ENCODE assay signal across 23 mouse cellular contexts in the genomic region with DNA sequence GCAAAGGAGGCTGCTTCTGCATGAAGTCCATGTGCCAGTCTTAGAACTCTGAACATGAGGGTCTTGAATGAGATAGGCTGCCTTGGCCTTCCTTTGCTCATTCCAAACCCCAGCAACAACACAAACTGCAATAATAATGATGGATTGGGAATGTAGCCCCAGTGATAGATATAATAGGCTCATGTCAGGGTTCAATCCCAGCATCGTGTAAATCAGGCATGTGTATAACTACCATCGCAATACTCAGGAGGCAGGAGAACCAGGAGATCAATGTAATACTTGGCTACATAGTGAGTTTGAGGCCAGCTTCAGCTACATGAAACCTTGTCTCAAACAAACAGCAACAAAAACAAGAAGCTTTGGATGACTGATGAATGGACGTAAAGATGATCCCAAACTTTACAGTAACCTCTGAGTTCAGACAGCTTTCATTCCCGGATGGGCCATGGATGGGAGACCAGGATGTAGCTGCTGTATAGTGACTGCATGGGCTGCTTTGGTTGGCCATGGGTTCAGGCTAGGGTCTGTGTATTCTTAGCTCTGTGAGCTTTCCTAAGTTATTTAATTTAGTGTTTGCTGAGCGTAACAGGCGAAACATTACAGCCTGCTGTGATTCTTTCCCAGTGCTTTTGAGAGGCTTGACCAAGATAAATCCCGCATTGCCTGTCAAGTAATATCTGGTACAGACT.
"Had no signal": no experiment of that assay in that cellular context is flagged by ENCODE, and none has a peak within 500 bp of the region (broad histone marks: within the 10 kb centered on the region; RNA-seq: fewer than 3 reads in every experiment).

No protein-coding gene starts in this region.

- H3K4me3 ChIP-seq: heart, adult 2 months; heart, embryonic 13.5 days; heart, embryonic 15.5 days; hindbrain, embryonic 13.5 days; hindbrain, embryonic 15.5 days; limb, embryonic 13.5 days; limb, embryonic 15.5 days; liver, embryonic 12.5 days had no signal

- H3K27ac ChIP-seq: heart, adult 2 months; heart, embryonic 13.5 days; heart, embryonic 15.5 days; hindbrain, embryonic 13.5 days; hindbrain, embryonic 15.5 days; hindbrain, postnatal 0 days; limb, embryonic 13.5 days; limb, embryonic 15.5 days; liver, embryonic 12.5 days; liver, embryonic 14.5 days had no signal

- H3K36me3 ChIP-seq: heart, embryonic 13.5 days; heart, embryonic 15.5 days; hindbrain, embryonic 13.5 days; hindbrain, embryonic 15.5 days; limb, embryonic 13.5 days; limb, embryonic 15.5 days; liver, embryonic 12.5 days had no signal

- H3K27me3 ChIP-seq: heart, embryonic 13.5 days; hindbrain, embryonic 15.5 days had no signal

- H3K4me2 ChIP-seq: heart, embryonic 11.5 days; heart, embryonic 13.5 days; heart, embryonic 15.5 days; hindbrain, embryonic 13.5 days; hindbrain, embryonic 15.5 days; limb, embryonic 13.5 days; limb, embryonic 15.5 days; liver, embryonic 12.5 days had no signal

- H3K4me1 ChIP-seq: liver, embryonic 12.5 days had no signal

- H3K9me3 ChIP-seq: heart, embryonic 13.5 days; heart, embryonic 15.5 days; hindbrain, embryonic 13.5 days; hindbrain, embryonic 15.5 days; limb, embryonic 13.5 days; limb, embryonic 15.5 days; liver, embryonic 12.5 days had no signal

- H3K9ac ChIP-seq: forebrain, postnatal 0 days; heart, embryonic 13.5 days; heart, embryonic 15.5 days; hindbrain, embryonic 13.5 days; hindbrain, embryonic 15.5 days; limb, embryonic 13.5 days; limb, embryonic 15.5 days; liver, embryonic 12.5 days; liver, embryonic 14.5 days had no signal

- DNase-seq: forebrain, postnatal 0 days; gastrocnemius, postnatal 14 days; gastrocnemius, postnatal 36 days; heart, adult 11 months; heart, adult 2 months; heart, postnatal 14 days; heart, postnatal 36 days; kidney, adult 8-10 months; kidney, postnatal 25 days; layer of hippocampus, adult 9-11 months; layer of hippocampus, postnatal 36 days; left cerebral cortex, postnatal 4 days had no signal

- ATAC-seq: forebrain, postnatal 0 days; hindbrain, postnatal 0 days; intestine, embryonic 16.5 days; liver, embryonic 12.5 days had no signal
